Mouse (Mus musculus) CH12.LX (cell line): ENCODE results near the gene Mtmr12. TPM values are rescaled to one million over a fixed set of nuclear protein-coding genes. Genes with fewer than 3 reads are reported as not detected.

ENCODE experiments used
- DNase-seq: peaks from one replicate; pipeline ENCODE4 v3.0.0-alpha.2; 2013; ENCODE audit errors: extremely low read depth
- H3K27ac ChIP-seq: 2 replicates; pipeline ENCODE4 v1.5.1; 2012; ENCODE audit warnings: low read depth, mild to moderate bottlenecking, control low read depth, moderate library complexity; ENCODE audit not compliant: insufficient read depth
- H3K27me3 ChIP-seq: replicated peaks from 2 replicates; pipeline ENCODE3; 2012; ENCODE audit warnings: inconsistent platforms
- H3K36me3 ChIP-seq, 2 experiments: replicated peaks in 1 of 2; 2 replicates each; pipeline versions ENCODE3 to v1.6.1; 2012; ENCODE audit warnings: inconsistent platforms in 1 of 2, low read length in 1 of 2, mild to moderate bottlenecking in 1 of 2, mixed read lengths in 1 of 2, moderate library complexity in 1 of 2; ENCODE audit not compliant: control insufficient read depth in 1 of 2, insufficient read depth in 1 of 2
- H3K4me1 ChIP-seq, 2 experiments: 2 replicates each; pipeline ENCODE4 v1.6.1; 2012; ENCODE audit warnings: inconsistent platforms in 1 of 2, moderate library complexity in 1 of 2; ENCODE audit not compliant: insufficient read depth in 2 of 2, control insufficient read depth in 1 of 2
- H3K4me2 ChIP-seq: 2 replicates; pipeline ENCODE4 v1.6.1; 2012; ENCODE audit warnings: low read depth, mild to moderate bottlenecking, control low read depth; ENCODE audit not compliant: poor library complexity, insufficient read depth, severe bottlenecking
- H3K4me3 ChIP-seq, 3 experiments: fragments of 150-350 bp in 1 of 3; sonication (generic) in 1 of 3; replicated peaks in 1 of 3; 2 replicates each; pipeline versions ENCODE3 to v1.5.1; 2011 to 2012; ENCODE audit warnings: low read depth in 2 of 3, low read length in 2 of 3, mild to moderate bottlenecking in 2 of 3, moderate library complexity in 2 of 3, control low read depth in 1 of 3, improper control_type of control experiment in 1 of 3, inconsistent platforms in 1 of 3, mixed read lengths in 1 of 3; ENCODE audit not compliant: poor library complexity in 1 of 3
- H3K79me2 ChIP-seq: replicated peaks from 2 replicates; pipeline ENCODE4 v1.6.1; 2012; ENCODE audit warnings: mild to moderate bottlenecking, moderate library complexity; ENCODE audit not compliant: control insufficient read depth, poor library complexity, insufficient read depth, severe bottlenecking; ENCODE audit errors: extremely low read depth
- H3K9ac ChIP-seq: 2 replicates; pipeline ENCODE4 v1.6.1; 2012; ENCODE audit warnings: low read depth, mild to moderate bottlenecking, control low read depth, moderate library complexity; ENCODE audit not compliant: insufficient read depth
- H3K9me3 ChIP-seq: replicated peaks from 2 replicates; pipeline ENCODE3; 2012; ENCODE audit warnings: low read length, inconsistent platforms, mixed read lengths
- BHLHE40 ChIP-seq: IDR thresholded peaks from 2 replicates; pipeline ENCODE4 v1.6.1; 2011; ENCODE audit warnings: mild to moderate bottlenecking, low read depth, low read length, improper control_type of control experiment
- CHD1 ChIP-seq: IDR thresholded peaks from 2 replicates; pipeline ENCODE4 v1.6.1; 2012; ENCODE audit warnings: low read depth, low read length, improper control_type of control experiment, inconsistent platforms
- CTCF ChIP-seq, 2 experiments: IDR thresholded peaks in 1 of 2; conservative IDR thresholded peaks in 1 of 2; 2 replicates each; pipeline ENCODE4 v1.5.1; 2011 to 2012; ENCODE audit warnings: low read depth in 2 of 2, low read length in 2 of 2, improper control_type of control experiment in 1 of 2, inconsistent platforms in 1 of 2, mild to moderate bottlenecking in 1 of 2, moderate library complexity in 1 of 2
- ELF1 ChIP-seq: IDR thresholded peaks from 2 replicates; pipeline ENCODE4 v1.6.1; 2014; ENCODE audit warnings: low read depth, mild to moderate bottlenecking, inconsistent platforms, low read length, improper control_type of control experiment
- GABPA ChIP-seq: IDR thresholded peaks from 2 replicates; pipeline ENCODE4 v1.6.1; 2012; ENCODE audit warnings: low read depth, low read length, improper control_type of control experiment, inconsistent platforms; ENCODE audit not compliant: insufficient replicate concordance
- HCFC1 ChIP-seq: IDR thresholded peaks from 2 replicates; pipeline ENCODE4 v1.6.1; 2012; ENCODE audit warnings: low read depth, mild to moderate bottlenecking, inconsistent platforms, low read length, improper control_type of control experiment
- IRF4 ChIP-seq: IDR thresholded peaks from 2 replicates; pipeline ENCODE4 v1.6.1; 2014; ENCODE audit warnings: low read depth, mild to moderate bottlenecking, inconsistent platforms, low read length, improper control_type of control experiment
- MAFK ChIP-seq: IDR thresholded peaks from 2 replicates; pipeline ENCODE4 v1.6.1; 2011; ENCODE audit warnings: low read length, improper control_type of control experiment; ENCODE audit not compliant: insufficient replicate concordance
- MAX ChIP-seq: IDR thresholded peaks from 2 replicates; pipeline ENCODE4 v1.6.1; 2011; ENCODE audit warnings: low read length, improper control_type of control experiment
- MEF2A ChIP-seq: IDR thresholded peaks from 2 replicates; pipeline ENCODE4 v1.6.1; 2014; ENCODE audit warnings: low read depth, mild to moderate bottlenecking, inconsistent platforms, low read length, improper control_type of control experiment, borderline replicate concordance
- MYC ChIP-seq: IDR thresholded peaks from 2 replicates; pipeline ENCODE4 v1.6.1; 2011; ENCODE audit warnings: low read depth, mild to moderate bottlenecking, improper control_type of control experiment, low read length
- NELFE ChIP-seq: IDR thresholded peaks from 2 replicates; pipeline ENCODE4 v1.6.1; 2011; ENCODE audit warnings: low read depth, low read length, improper control_type of control experiment
- PAX5 ChIP-seq: IDR thresholded peaks from 2 replicates; pipeline ENCODE4 v1.6.1; 2012; ENCODE audit warnings: low read length, inconsistent platforms, mixed read lengths
- POLR2AphosphoS2 ChIP-seq: IDR thresholded peaks from 2 replicates; pipeline ENCODE4 v1.6.1; 2011; ENCODE audit warnings: low read depth, low read length, improper control_type of control experiment
- SMC3 ChIP-seq: IDR thresholded peaks from 2 replicates; pipeline ENCODE4 v1.6.1; 2011; ENCODE audit warnings: low read depth, low read length, improper control_type of control experiment
- UBTF ChIP-seq: IDR thresholded peaks from 2 replicates; pipeline ENCODE4 v1.6.1; 2012; ENCODE audit warnings: low read depth, mild to moderate bottlenecking, inconsistent platforms, low read length, improper control_type of control experiment, moderate library complexity
- ZC3H11A ChIP-seq: IDR thresholded peaks from 2 replicates; pipeline ENCODE4 v1.6.1; 2012; ENCODE audit warnings: low read depth, mild to moderate bottlenecking, inconsistent platforms, low read length, improper control_type of control experiment
- ZKSCAN1 ChIP-seq: IDR thresholded peaks from 2 replicates; pipeline ENCODE4 v1.6.1; 2012; ENCODE audit warnings: low read depth, inconsistent platforms, low read length, improper control_type of control experiment, borderline replicate concordance
- ZMIZ1 ChIP-seq: IDR thresholded peaks from 2 replicates; pipeline ENCODE4 v1.6.1; 2012; ENCODE audit warnings: low read depth, mild to moderate bottlenecking, inconsistent platforms, low read length, improper control_type of control experiment
- ZNF384 ChIP-seq: IDR thresholded peaks from 2 replicates; pipeline ENCODE4 v1.6.1; 2012; ENCODE audit warnings: low read depth, low read length, improper control_type of control experiment, inconsistent platforms
- dilution Hi-C: fragments of 300-500 bp; cut with MboI; formaldehyde crosslinking; loops from 2 replicates; pipeline ENCODE4 v1.14.3; 2020; ENCODE audit warnings: low sequenced_read_pairs; ENCODE audit not compliant: extremely low pct_unique_long_range_greater_than_20kb, extremely low pct_ligation_motif_present
- in situ Hi-C: fragments of 300-500 bp; cut with MboI; formaldehyde crosslinking; loops from 3 replicates; pipeline ENCODE4 v1.14.3; 2019; ENCODE audit warnings: low sequenced_read_pairs, low pct_ligation_motif_present, low pct_unique_long_range_greater_than_20kb, mixed read lengths
- polyA plus RNA-seq: library from polyadenylated mRNA; unstranded; fragments of >175 nt; gene quantifications from 2 replicates; pipeline ENCODE4 v1.2.1, GENCODE M21; 2012; ENCODE audit warnings: low read depth; ENCODE audit not compliant: insufficient read length
- total RNA-seq, 2 experiments: library from RNA; depleted of rRNA; stranded (reverse); fragments of 300-350 nt in 1 of 2; fragments of >200 nt in 1 of 2; gene quantifications; 2 replicates each; pipeline ENCODE4 v1.2.3; 2012 to 2014

The Mtmr12 gene
- total and polyA plus RNA-seq, 3 experiments = 8.2 to 16.3 (median 12.3) TPM

GRCm38 (mm10) chr15:12226908-12227307 lies 22.1 kb downstream of the Mtmr12 start:
- Histone ChIP-seq H3K4me3 (no peak overlapping the region), H3K79me2 (no peaks in the 10 kb centered on the region; the same call in 1 of the 2 replicates)
- DNase-seq = no peak
- in situ Hi-C loops = no loop called here
- TF ChIP-seq POLR2AphosphoS2 (no peak), MAX (no peak), BHLHE40 (no peak), NELFE (no peak), MEF2A (no peak), ZC3H11A (no peak), ZKSCAN1 (no peak), ELF1 (no peak), ZMIZ1 (no peak), CHD1 (no peak), CTCF (conservative IDR thresholded peaks at IDR 0.05 in 1 of 2, IDR thresholded peaks at IDR 0.05 in 1 of 2; ENCODE audit: low read depth in 2 of 2, low read length in 2 of 2) (no peak), GABPA (no peak)
- TF ChIP-seq, all 38 proteins: peak for 0
- peaks cover 8 to 37% of the 10 kb centered on the region in 2 experiments for H3K4me1 ChIP-seq
- H3K36me3 ChIP-seq = peaks cover 0 to 25% of the 10 kb centered on the region in 2 experiments
- no peak overlapping the region for H3K4me2 ChIP-seq
- dilution Hi-C loops = no loop called here
- H3K9ac ChIP-seq = no peak overlapping the region
- H3K27ac ChIP-seq = no peak overlapping the region
- no peaks in the 10 kb centered on the region for H3K9me3 ChIP-seq
- no peaks in the 10 kb centered on the region for H3K27me3 ChIP-seq

GRCm38 (mm10) chr15:12227355-12227754 lies 22.5 kb downstream of the Mtmr12 start:
- Histone ChIP-seq H3K9ac (no peak overlapping the region), H3K79me2 (no peaks in the 10 kb centered on the region; the same call in 1 of the 2 replicates), H3K4me2 (no peak overlapping the region), H3K4me1 (peaks cover 8 to 40% of the 10 kb centered on the region in 2 experiments), H3K27me3 (no peaks in the 10 kb centered on the region), H3K9me3 (no peaks in the 10 kb centered on the region), H3K27ac (no peak overlapping the region), H3K36me3 (peaks cover under 1 to 29% of the 10 kb centered on the region in 2 experiments), H3K4me3 (no peak overlapping the region)
- TF ChIP-seq PAX5 (no peak), POLR2AphosphoS2 (no peak), MEF2A (no peak)
- no peak for DNase-seq
- in situ Hi-C loops = no loop called here
- dilution Hi-C loops = no loop called here

DNA sequence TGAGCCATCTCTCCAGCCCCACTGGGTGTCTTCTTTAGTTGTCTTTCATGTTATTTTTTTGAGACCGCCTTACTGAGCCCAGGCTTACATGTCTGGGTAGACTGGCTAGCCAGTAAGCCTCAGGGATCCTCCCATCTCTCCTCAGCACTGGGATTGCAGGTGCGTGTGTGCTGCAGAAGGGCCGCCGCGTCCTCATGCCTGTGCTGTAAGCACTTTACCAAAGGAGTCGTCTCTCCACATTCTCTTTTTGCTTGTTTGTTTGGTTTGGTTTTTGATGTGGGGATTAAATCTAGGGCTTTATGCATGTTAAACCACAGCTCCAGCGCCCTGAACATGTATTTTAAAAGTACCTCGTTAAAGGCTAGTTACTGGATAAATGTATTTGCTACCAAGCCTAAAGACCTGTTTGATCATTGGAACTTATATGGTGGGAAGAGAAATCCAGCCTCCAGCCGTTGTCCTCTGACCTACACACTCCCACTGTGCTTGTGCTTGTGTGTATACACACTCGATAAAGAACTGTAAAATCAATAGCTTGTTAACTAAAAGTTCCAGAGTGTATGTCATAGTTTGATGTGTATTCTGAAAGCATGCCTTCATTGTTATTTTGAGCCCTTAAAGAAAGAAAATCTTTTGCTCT lies 24.9 kb downstream of the Mtmr12 start:
- H3K9ac ChIP-seq = no peak overlapping the region
- DNase-seq = no peak
- no peaks in the 10 kb centered on the region; the same call in 1 of the 2 replicates for H3K79me2 ChIP-seq
- no peak overlapping the region for H3K4me3 ChIP-seq
- dilution Hi-C loops = no loop called here
- H3K4me2 ChIP-seq = no peak overlapping the region
- TF ChIP-seq IRF4 = no peak
- no peak for TF ChIP-seq CHD1
- TF ChIP-seq POLR2AphosphoS2 = no peak
- no peak for TF ChIP-seq BHLHE40
- TF ChIP-seq MAX = no peak
- no peak for TF ChIP-seq MYC
- no peak for TF ChIP-seq PAX5
- TF ChIP-seq GABPA = no peak
- TF ChIP-seq ZNF384 = no peak
- no peak for TF ChIP-seq MEF2A
- TF ChIP-seq HCFC1 = no peak
- no peak for TF ChIP-seq ZC3H11A
- no peak for TF ChIP-seq SMC3
- TF ChIP-seq UBTF = no peak
- no peak for TF ChIP-seq MAFK
- H3K27ac ChIP-seq = no peak overlapping the region
- in situ Hi-C loops = no loop called here
- no peaks in the 10 kb centered on the region for H3K9me3 ChIP-seq
- no peaks in the 10 kb centered on the region for H3K27me3 ChIP-seq
- H3K4me1 ChIP-seq = peaks cover 14 to 58% of the 10 kb centered on the region in 2 experiments
- peaks cover 8 to 47% of the 10 kb centered on the region in 2 experiments for H3K36me3 ChIP-seq
